Mouse (Mus musculus): ENCODE results near the gene Grip1.

The Grip1 gene

DNA sequence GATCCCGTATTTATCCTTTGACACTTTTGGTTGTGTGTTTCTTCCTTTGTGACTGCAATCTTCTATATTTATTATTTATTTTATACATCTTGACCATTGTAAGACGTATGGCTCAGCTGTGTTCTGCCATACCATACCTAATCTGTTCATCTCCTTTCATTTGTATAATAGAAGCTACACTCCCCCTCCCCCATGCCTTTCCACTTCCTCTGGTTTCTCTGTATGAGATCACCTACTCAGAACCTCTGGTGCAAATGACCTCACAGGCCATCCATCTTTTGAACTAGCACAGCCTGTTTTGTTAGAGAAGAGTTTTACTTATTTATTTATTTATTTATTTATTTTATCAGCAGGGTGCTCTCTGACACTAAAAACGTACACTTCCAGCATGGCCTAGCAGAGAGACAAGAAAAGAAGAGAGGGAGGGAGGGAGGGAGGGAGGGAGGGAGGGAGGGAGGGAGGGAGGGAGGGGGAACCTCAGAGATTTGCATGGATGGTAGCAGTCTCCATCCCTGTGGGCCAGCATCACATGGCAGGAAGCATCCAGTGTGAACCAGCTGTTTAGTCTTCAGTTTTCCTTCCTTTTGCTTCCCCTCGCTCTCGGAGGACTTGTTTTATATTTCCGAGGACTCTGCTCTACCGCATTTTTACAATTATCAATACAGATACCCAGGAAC is 207.2 kb downstream of the Grip1 start:
- DNase-seq (ENCODE audit: low spot score in 2 of 2), result no peak

DNA sequence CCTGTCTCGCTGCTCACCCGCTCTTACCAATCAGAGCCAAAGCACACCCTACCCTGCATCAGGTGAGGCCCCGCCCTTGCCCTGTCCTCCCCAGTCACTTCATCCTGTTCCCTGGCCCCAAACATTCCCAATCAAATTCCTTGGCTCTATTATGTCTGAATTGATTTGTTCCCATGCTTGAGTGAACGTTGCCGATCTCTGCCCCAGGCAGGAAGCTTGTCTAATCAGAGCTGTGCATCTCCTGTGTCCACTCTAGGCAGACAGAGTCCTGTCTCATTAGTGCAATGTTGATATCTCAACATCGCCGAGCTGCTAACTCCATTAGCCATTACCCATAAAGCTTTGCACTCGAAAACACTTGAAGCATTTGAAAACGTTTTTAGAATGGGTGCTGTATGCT is 210.0 kb downstream of the Grip1 start:
- DNase-seq (ENCODE audit: low spot score in 2 of 2), result no peak

DNA sequence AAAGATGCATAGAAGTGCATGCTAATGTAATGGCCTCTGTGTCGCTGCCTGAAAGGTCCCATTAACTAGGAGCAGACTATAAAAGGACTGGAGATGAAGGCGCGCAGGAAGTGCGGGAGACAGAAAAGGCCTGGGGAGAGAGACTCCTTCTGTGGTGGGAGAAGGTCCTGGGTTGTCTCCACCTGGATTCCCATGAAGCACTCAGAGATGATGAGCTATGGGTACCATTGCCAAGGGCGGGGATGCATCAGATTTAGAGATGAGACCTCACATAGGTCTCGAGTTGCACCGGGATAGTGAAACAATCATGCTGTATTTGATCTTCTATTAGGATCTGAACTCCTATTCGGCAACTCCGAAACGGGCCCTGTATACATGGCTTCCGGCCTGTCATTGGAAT is 212.8 kb downstream of the Grip1 start:
- no peak for DNase-seq (ENCODE audit: low spot score in 2 of 2)

DNA sequence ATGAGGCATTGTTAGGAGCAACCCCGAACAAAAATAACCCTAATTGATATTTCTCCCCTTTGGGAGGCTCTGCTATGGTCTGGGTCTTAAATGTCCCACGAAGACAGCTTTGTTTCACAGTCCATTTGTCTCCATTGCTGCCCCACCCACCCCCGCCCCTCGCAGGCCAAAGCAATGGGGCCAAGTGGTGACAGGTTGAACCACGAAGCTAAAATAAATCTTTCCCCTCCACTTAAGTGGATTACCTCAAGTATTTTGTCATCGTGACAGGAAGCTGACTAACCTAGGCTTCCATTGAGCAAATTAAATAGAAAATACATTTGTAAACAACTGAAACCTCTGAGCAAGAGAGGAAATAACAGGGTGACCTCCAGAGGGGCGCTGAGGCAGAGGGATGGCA is 216.8 kb downstream of the Grip1 start:
- no peak for DNase-seq (ENCODE audit: low spot score in 2 of 2)

DNA sequence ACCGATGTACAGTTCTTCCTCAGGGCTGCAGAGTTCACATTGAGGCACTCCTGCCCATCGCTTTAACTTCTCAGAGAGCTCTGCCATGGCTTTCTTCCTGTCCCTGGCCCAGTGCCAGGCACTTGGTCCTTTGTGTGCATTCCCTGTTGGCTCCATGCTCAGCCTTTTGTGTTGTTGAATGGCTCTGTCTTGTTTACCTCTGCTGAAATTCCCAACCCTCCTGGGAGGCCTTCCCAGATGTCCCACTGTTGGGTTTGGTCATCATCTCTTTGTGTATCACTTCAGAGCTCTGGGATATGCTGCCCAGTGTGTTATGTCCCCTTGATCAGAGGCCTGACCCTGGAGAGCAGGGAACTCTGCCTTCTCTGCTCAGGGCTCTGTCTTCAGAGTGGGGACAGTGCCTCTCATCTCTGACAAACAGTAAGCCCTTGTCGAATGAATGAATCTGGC is 230.8 kb downstream of the Grip1 start:
- no peak for DNase-seq (ENCODE audit: low spot score in 2 of 2)

DNA sequence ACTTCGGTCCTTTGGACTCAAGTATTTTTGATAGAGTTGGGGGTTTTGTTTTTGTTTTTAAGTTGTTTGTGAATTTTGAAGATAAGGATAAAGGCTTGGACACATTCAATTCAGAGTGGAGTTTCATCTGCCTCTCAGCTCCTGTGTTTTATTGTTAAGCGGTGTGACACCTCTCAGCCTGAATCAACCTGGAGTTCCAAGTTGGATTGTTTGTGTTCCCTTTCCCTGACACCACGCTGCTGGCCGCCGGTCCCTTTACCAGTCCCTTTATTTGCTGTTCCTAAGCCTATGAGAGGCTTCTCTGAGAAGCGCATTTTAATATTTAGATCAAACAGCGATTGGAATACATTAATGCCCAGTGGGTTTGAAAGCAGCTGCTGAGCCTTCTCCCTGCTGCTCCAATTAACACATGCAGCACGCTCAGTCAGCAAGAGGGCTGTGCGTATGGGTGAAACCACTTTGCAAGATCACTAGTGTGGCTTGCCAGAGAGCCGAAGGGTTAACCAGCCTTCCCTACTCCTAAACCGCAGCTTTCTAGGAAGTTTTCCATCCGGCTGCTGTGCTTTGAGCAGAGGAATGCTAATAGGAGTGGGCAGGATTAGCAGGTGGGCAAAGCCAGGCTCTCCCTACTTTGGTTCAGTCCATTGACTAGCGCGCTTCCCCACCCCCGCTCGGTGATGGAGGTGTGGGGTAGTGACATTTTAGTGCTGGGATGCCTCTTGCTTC is 237.9 kb downstream of the Grip1 start:
- peak in 1 of 2 experiments; percentile 43 for DNase-seq (ENCODE audit: low spot score in 2 of 2)

DNA sequence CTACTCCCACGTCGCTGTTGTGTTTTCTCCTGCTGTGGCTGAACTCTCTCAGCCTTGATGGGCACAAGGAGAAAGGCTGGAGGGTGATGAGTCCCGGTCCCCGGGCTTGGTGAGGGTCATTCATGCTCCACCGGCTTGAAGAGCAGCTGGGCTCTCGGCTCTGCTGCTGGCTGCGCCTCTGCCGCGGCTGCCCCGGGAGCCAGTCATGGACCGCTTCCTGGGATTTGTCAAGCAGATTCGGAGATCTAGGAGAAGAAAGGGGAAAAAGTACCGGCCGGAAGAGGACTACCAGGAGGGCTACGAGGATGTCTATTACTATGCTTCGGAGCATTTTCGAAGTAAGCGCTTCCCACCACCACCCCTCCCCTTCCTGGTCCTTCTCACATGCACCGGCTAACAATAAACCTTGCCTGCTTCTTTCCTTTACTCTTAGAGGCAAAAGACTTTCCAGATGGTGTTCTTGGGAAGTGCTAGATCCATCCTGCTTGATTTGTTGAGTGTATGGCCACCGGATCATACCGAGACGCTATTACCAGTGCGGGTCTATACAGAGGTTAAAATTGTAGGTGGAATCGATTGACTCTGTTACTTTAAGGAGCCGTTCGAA is 238.8 kb downstream of the Grip1 start:
- no peak for DNase-seq (ENCODE audit: low spot score in 2 of 2)

DNA sequence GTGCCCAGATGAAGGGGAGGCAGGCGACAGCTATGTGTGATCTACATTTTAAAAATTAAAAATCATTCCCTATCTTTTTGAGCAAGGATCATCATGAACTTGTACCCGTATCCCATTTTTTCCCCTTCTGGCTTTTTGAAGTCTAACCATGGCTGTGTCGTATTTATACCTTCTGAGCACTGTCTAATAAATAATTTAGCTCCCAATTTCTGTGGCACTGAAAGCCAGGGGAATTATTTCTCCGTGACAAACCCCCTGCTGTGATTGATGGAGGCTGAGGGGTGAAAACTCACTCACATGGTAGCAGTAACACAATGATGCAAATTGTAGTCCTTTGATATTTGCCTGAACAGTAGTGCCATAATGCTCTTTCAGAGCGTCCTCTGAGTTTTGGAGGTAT is 239.8 kb downstream of the Grip1 start:
- DNase-seq (ENCODE audit: low spot score in 2 of 2), result no peak

DNA sequence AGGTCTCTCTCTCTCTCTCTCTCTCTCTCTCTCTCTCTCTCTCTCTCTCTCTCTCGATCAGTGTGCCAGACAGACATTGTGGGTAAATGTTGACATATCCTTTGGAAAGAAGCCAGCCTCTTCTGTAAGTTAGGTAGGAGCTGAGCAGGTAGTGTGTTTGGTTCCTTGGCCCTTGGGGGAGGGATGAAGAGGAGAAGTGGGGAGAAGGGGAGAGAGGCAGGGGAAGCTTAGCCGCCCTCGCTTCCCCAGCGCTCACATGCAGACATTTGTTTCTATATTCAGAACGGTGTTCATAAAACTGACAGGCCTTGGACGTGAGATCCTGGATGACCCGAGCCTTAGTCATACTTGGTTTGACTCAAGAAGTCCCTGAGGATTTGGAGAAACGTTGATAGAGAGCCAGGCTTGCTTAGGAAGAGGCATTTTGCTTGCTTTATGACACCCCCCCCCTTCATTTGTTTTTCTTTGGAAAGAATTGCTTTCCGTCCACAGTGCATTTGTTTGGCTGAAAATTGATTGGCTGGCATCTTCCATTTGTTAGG is 243.7 kb downstream of the Grip1 start:
- no peak for DNase-seq (ENCODE audit: low spot score in 2 of 2)

DNA sequence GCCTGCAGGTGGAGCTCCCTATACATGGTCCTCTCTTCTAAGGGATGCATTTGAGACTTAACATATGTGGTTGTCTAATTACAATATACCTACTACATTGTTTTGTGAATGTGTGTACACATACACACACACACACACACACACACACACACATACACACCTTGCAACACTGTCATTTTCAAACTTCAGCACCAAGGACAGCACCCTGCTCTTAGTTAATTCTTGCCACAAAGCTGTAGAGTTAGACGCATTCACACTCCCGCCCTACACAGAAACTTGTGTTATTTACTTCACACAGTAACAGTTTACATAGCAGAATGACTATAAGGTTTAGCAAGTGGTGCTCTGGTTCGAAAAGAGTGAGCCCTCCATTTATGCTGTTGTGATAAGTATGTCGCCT is 251.7 kb downstream of the Grip1 start:
- no peak for DNase-seq (ENCODE audit: low spot score in 2 of 2)

DNA sequence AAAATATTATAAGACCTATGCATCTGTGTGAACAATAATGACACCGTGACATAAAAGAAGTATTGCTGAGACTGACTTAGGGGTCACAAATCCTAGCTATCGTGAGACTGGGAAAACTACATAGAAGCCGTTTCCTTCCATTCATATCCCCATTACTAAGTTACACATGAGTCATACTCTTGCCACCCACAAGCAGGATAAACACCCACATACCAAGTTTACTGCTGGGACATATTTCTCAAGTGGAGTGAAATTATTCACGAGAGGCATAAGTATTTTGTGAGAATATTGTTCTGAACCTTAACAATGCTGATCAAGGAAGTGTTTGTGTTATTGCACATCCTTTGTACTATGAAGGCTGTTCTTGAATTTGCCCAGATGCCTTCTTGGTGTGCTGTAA is 252.7 kb downstream of the Grip1 start:
- DNase-seq (ENCODE audit: low spot score in 2 of 2), result no peak

DNA sequence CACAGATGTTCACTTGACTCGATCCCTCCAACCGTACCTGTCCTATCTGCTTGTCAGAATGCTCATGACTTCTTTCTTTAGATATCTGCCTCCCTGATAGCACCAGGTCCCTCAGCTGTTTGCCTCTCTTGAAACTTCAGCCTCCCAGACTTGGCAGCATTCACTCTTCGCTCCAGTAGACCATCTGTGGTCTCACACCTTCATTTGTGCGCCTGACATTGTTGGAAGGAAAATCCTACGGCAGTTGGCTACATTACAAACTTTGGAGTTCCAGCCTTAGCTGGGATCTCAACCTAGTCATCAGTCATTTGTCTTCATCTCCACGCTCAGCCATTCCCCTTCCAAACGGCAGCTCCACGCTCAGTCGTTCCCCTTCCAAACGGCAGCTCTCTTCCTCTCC is 253.4 kb downstream of the Grip1 start:
- DNase-seq (ENCODE audit: low spot score in 2 of 2), result peak in 1 of 2 experiments; percentile 31

DNA sequence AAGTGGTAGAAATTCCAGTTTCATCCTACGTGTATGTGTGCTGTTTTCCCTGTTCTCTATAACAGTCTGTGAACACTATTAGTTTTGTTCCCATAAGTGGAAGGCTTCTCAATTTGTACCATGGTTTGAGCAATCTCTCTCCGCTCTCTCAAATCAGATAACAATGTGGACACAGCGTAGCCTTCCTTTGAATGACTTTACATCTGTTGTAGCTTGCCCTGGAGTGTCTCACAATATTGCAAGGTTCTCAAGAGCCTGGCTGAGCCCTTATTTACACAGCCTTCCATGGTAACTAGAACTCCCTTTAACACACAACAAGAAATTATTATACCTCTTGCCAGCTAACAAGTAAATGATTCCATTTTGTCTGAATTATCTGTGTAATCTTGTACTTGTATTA is 268.3 kb downstream of the Grip1 start:
- no peak for DNase-seq (ENCODE audit: low spot score in 2 of 2)

DNA sequence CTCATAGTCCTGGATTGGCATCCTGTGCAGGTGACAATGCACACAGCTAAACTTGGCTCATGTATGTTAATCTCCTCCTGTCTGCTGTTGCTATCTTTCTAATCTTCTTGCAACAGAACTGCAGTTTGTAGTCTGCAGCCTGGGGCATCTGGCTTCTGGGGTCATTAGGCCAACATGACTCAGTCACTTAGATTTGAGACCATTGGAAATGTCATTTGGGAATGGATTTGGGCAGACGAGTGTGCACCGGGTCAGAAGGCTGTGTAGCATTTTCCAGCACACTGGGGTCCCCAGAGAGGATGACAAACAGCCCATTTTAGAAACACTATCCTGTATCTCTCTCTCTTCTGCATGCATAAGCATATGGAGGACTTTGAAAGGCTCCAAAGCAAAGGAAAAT is 268.8 kb downstream of the Grip1 start:
- DNase-seq (ENCODE audit: low spot score in 2 of 2), result no peak

DNA sequence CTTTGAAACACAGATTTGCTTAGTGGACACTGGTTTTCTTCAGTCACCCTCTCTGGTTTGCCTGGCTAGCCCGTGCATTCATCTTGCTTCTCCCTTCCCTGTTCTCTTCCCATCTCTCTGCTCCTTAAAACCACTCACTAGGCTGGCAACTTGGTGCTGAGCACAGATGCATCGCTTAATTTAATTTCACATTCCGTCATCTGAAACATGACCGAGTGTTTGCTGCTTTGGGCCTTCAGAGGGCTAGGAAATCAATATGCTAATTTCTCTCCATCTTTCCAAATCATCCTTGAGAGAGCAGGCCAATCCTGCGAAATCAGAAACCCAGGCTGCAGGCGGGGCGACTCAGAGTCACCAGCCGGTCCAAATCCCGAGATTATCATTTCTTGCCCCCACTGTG is 270.0 kb downstream of the Grip1 start:
- DNase-seq (ENCODE audit: low spot score in 2 of 2), result no peak

DNA sequence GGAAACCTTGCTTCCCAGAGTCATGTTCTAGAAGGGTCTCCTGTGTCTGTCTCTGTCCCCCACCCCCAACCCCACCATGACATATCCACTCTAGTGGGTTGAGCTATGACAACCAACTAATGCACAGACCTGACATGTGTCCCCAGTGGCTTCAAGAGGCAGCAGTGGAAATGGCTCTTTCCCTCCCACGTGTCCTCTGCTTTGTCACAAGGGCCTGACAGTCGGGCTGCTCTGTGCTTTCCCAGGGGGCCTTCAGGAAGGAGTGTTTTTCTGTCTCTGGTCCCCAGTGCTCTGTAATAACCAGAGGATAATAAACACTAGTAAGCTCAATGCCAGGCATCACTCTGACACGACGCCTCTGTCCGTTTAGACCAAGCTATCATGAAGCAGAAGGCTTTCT is 271.7 kb downstream of the Grip1 start:
- DNase-seq (ENCODE audit: low spot score in 2 of 2), result no peak

DNA sequence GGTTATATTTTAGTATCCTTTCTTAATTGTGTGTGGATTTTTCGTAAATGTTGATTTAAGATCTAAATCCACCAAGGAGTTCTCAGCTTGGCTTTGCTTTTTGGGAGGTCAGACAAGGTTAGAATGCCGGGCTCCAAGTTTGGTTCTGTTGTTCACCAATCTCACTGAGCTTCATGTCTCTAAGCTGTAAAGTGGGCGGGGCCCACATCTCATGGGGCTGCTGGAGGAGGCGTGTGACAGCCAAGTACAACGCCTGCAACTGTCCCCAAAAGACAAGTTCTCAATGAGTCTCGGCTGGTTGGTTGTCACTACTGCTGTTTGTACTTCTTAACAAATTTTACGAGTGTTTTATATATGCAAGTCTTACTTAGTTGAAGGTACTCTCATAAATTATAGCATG is 272.3 kb downstream of the Grip1 start:
- DNase-seq (ENCODE audit: low spot score in 2 of 2), result no peak

DNA sequence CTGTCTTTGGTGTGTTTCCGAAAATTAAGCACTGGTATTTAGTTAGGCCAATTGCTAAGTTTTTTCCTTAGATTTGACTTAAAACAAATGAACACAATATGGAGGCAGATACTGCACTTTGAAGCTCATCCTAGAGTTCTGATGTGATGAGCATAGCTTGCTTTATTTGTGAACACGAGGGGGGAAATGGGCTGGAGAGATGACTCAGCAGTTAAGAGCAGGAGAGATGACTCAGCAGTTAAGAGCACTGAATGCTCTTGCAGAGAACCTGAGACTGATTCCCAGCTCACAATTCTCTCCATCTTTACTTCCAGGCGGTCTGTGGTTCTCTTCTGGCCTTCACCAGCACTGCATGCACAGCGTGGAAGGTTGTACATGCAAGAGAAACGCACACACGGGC is 273.3 kb downstream of the Grip1 start:
- DNase-seq (ENCODE audit: low spot score in 2 of 2), result no peak

DNA sequence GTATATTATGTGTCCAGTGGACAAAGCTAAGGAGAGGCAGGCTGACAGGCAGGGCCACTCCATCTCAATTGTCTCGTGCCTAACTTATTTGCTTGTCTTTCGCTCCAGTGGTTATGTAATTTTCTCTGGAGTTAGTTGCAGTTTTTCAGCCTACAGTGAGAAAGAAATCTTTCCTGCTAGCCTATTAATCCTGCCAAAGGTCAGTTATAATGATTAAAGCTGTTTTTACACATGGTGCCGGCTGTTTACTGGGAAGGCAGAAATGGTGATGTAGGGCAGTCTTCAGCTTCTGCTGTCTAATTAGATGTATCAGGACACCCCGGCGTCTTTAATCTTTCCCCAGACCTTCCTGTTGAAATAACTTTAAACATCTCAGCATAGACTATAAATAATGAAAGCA is 276.6 kb downstream of the Grip1 start:
- DNase-seq (ENCODE audit: low spot score in 2 of 2), result no peak

DNA sequence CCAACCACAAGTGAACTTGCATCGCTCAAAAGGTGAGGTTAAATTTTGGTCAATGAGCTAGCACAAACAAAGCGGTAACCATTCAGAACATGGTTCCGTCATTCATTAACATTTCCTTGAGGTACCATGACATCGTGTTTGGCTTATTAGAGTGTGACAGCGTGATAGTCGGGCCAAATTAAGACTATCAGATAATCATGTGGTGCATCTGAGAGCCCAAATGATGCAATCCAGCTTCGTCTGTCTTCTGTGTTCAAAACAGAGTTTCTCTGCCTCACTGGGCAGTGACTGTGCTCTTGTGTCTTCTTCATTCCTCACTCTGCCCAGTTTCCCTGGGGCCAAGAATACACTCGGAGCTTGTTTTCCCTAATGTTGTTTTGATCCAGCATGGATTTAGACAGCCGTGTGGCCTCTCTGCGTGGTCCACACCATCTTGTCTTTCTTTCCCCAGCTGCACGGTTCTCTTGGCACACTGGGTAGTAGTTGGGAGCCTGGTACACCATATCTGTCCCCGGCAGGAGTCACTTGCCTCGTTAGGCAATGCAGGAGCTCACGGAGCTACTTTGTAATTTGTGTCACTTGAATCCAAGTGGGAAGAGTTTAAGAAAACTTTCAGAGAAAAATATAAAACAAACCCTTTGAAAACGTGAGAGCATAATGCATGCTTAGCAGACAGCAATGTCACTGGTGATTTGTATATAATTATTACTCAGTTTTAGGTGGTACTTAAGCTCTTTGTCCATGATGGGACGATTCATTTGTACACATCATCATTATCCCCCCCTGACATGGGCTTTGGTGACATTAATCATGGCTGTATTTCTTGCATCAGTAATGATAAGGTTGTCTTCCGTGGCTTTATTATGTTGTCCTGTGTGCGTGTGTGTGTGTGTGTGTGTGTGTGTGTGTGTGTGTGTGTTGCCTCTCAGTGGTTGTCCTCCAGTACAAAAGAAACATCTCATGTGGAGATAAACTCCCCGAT is 281.7 kb downstream of the Grip1 start:
- DNase-seq (ENCODE audit: low spot score in 2 of 2), result peak in 1 of 2 experiments; percentile 31

DNA sequence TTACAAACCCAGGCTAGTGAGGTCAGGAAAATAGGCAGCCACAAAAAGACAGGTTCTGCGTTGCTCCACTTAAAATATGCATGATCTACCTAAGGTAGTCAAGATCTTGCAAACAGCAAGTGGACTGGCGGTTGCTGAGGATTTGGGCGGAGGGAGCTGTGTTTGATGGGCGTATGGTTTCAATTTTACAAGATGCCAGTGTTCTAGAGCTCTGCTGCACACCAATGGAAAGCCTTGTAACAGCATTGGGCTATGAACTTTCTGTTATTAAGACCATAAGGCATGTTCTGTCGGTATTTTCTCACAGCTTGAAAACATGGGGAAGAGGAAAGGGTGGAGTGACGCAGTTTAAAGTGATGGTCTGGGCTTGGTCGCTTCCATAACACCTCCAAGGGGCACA is 285.8 kb downstream of the Grip1 start:
- no peak for DNase-seq (ENCODE audit: low spot score in 2 of 2)

DNA sequence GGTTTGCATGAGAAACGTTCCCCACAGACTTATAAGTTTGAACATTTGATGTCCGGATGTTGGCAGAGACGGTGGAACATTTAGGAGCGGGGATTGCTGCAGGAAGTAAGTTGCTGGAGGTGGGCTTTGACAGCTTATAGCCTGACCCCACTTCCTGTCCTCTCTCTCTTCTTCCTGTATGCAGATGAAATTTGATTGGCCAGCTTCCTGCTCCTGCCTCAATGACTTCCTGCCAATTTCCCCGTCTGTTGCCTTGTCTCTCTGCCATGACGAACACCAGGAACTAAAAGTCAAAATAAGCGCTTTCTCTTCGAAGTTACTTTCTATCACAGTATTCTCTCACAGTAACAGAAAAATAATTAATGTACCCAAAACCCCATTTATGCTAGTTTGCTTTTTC is 289.1 kb downstream of the Grip1 start:
- DNase-seq (ENCODE audit: low spot score in 2 of 2), result no peak
